Mouse (Mus musculus) adipose tissue, adult 10 weeks (tissue): Measurements from ENCODE around the gene Zfp653. TPM values are rescaled to one million over a fixed set of nuclear protein-coding genes. Genes with fewer than 3 reads are reported as not detected.

ENCODE experiments used
- polyA plus RNA-seq: library from polyadenylated mRNA; stranded (reverse); fragments of 350-450 nt; fragmentation: Illumina TruSeq; extraction: RNeasy Lipid Tissue Mini Kit (QIAGEN cat#74804); gene quantifications from one replicate; pipeline ENCODE4 v1.2.3, GENCODE M21; 2014; ENCODE audit warnings: low read depth, low replicate concordance

The Zfp653 gene
- polyA plus RNA-seq: 7.2 TPM

DNA sequence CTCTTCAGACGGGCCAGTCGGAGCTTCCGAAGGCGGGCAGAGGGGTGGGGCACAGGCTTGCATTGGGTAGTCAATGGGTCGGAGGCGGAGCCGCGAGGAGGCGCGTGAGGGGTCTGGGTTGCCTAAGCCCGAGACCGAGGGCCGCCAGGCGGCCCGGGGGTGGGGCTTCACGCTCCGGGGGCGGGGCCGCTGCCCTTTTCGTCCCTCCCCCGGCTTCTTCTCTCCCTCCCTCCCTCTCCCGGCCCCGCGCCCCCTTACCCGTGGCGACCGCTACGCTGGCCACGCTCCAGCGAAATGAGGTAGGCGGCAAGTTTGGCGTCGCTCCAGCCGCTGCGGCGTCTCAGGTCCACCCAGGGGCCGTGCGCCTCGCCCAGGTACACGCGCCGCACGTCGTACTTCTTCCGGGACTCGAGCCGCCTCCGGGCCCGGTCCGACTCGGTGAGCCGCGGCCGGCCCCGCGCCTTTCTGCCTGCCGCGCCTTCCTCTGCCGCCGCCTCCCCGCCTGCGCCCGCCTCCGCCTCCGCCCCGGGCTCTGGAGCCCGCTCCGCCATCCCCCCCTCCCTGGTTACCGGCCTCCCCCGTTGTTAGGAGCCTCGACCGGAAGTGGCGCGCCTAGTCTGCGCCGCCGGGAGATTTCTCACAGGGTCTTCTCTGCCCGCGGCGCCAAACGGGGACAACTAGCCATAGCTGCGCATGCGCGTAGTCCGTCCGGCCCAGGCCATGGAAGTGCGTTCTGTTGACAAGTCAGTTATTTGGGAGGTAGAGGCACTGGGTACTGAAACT is at the start of gene Zfp653, which contains the start of gene Gm49318:
Gene Zfp653 (minus strand): TSS at position 586 of the 783 bp plus-strand sequence.
Gene Gm49318 (minus strand): TSS at position 469 of the 783 bp plus-strand sequence.

GRCm38 (mm10) chr9:22116740-22117426 is 45.7 kb upstream of the Zfp653 start, which contains the start of gene Elof1:
Elof1 (minus strand) TSS chr9:22117172.

GRCm38 (mm10) chr9:22098993-22099696 is 28.0 kb upstream of the Zfp653 start, which contains the start of gene Cnn1:
Cnn1 (plus strand) TSS chr9:22099216.

DNA sequence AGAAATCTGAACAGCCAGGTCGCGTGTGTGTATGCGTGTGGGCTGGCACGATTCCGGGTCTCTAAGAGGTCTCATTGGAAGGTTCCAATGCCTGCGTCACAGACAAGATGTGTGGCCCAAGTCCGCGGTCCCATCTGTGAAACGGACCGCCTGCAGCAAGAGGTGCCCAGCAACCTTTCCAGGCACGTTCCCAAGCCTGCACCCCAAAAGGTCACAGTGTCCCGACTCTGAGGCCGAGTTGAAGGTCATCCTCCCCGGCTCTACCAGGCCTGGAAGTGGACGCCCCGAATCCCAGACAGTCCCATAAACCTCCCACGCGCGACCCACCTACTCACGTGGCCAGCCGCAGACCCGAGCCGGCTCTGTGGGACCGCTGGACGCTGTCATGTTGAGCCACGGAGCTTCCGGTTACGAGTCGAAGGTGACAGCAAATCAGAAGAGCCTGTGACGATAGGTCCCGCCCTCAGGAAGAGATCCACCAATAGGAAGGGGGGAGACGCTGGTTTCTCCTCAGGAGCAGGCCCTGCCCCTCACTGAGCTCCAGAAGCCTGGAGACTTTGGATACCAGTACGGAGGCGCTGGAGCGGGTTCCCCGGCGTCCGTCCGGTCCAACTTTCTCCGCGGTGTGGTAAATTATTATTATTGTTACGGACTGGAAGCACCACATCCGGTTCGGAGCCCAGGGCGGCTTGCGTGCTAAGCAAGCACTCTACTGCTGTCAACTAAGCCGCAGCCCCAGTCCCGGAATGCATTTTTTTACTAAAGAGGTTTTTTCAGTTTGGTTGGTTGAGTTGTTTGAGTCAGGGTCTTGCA is 14.1 kb upstream of the Zfp653 start, which contains the start of gene Ecsit:
Gene Ecsit (minus strand): TSS at position 417 of the 813 bp plus-strand sequence.

GRCm38 (mm10) chr9:22051958-22052254 is 19.3 kb downstream of the Zfp653 start, which contains the start of gene Elavl3:
Elavl3 (minus strand) TSS chr9:22052023.

Other genes with a start within 250 kb of the Zfp653 start
- gene Angptl8, start 235.9 kb downstream of the Zfp653 start, polyA plus RNA-seq: 3.0 TPM
- gene Dock6, start 218.7 kb downstream of the Zfp653 start, polyA plus RNA-seq: 30.9 TPM
- gene Rab3d, start 153.2 kb downstream of the Zfp653 start, polyA plus RNA-seq: 36.3 TPM
- gene Ccdc159, start 143.9 kb downstream of the Zfp653 start, polyA plus RNA-seq: 8.7 TPM
- gene Tmem205, start 143.8 kb downstream of the Zfp653 start, polyA plus RNA-seq: 141 TPM
- 7.7 TPM for gene Plppr2, start 134.3 kb downstream of the Zfp653 start, polyA plus RNA-seq
- 15.6 TPM for gene Swsap1, start 115.6 kb downstream of the Zfp653 start, polyA plus RNA-seq
- 4.1 TPM for gene Epor, start 107.9 kb downstream of the Zfp653 start, polyA plus RNA-seq
- 23.4 TPM for gene Rgl3, start 81.9 kb downstream of the Zfp653 start, polyA plus RNA-seq
- 2.1 TPM for gene Ccdc151, start 68.7 kb downstream of the Zfp653 start, polyA plus RNA-seq
- 107 TPM for gene Prkcsh, start 68.6 kb downstream of the Zfp653 start, polyA plus RNA-seq
- 0.05 TPM for gene Elavl3, start 19.4 kb downstream of the Zfp653 start, polyA plus RNA-seq
- gene Gm49318, start 117 bp downstream of the Zfp653 start, polyA plus RNA-seq: not detected
- 26.5 TPM for gene Ecsit, start 14.1 kb upstream of the Zfp653 start, polyA plus RNA-seq
- gene Cnn1, start 27.8 kb upstream of the Zfp653 start, polyA plus RNA-seq: 56.7 TPM
- gene Elof1, start 45.8 kb upstream of the Zfp653 start, polyA plus RNA-seq: 111 TPM
- 206 TPM for gene Acp5, start 64.3 kb upstream of the Zfp653 start, polyA plus RNA-seq
- 59.1 TPM for gene Pigyl, start 85.5 kb upstream of the Zfp653 start, polyA plus RNA-seq
- 3.3 TPM for gene Zfp872, start 116.7 kb upstream of the Zfp653 start, polyA plus RNA-seq
- 40.6 TPM for gene Zfp809, start 154.3 kb upstream of the Zfp653 start, polyA plus RNA-seq
- gene Zfp599, start 188.5 kb upstream of the Zfp653 start, polyA plus RNA-seq: 0.55 TPM
- 13.2 TPM for gene Zfp810, start 236.3 kb upstream of the Zfp653 start, polyA plus RNA-seq